Mouse (Mus musculus) CH12.LX (cell line): ENCODE data around the gene Cbfa2t2. TPM values are rescaled to one million over a fixed set of nuclear protein-coding genes. Genes with fewer than 3 reads are reported as not detected.

Experiments
- DNase-seq: peaks from one replicate; pipeline ENCODE4 v3.0.0-alpha.2; 2013; ENCODE audit errors: extremely low read depth
- H3K27ac ChIP-seq: 2 replicates; pipeline ENCODE4 v1.5.1; 2012; ENCODE audit warnings: low read depth, mild to moderate bottlenecking, control low read depth, moderate library complexity; ENCODE audit not compliant: insufficient read depth
- H3K27me3 ChIP-seq: replicated peaks from 2 replicates; pipeline ENCODE3; 2012; ENCODE audit warnings: inconsistent platforms
- H3K36me3 ChIP-seq, 2 experiments: replicated peaks in 1 of 2; 2 replicates each; pipeline versions ENCODE3 to v1.6.1; 2012; ENCODE audit warnings: inconsistent platforms in 1 of 2, low read length in 1 of 2, mild to moderate bottlenecking in 1 of 2, mixed read lengths in 1 of 2, moderate library complexity in 1 of 2; ENCODE audit not compliant: control insufficient read depth in 1 of 2, insufficient read depth in 1 of 2
- H3K4me1 ChIP-seq, 2 experiments: 2 replicates each; pipeline ENCODE4 v1.6.1; 2012; ENCODE audit warnings: inconsistent platforms in 1 of 2, moderate library complexity in 1 of 2; ENCODE audit not compliant: insufficient read depth in 2 of 2, control insufficient read depth in 1 of 2
- H3K4me2 ChIP-seq: 2 replicates; pipeline ENCODE4 v1.6.1; 2012; ENCODE audit warnings: low read depth, mild to moderate bottlenecking, control low read depth; ENCODE audit not compliant: poor library complexity, insufficient read depth, severe bottlenecking
- H3K4me3 ChIP-seq, 3 experiments: fragments of 150-350 bp in 1 of 3; sonication (generic) in 1 of 3; replicated peaks in 1 of 3; 2 replicates each; pipeline versions ENCODE3 to v1.5.1; 2011 to 2012; ENCODE audit warnings: low read depth in 2 of 3, low read length in 2 of 3, mild to moderate bottlenecking in 2 of 3, moderate library complexity in 2 of 3, control low read depth in 1 of 3, improper control_type of control experiment in 1 of 3, inconsistent platforms in 1 of 3, mixed read lengths in 1 of 3; ENCODE audit not compliant: poor library complexity in 1 of 3
- H3K79me2 ChIP-seq: replicated peaks from 2 replicates; pipeline ENCODE4 v1.6.1; 2012; ENCODE audit warnings: mild to moderate bottlenecking, moderate library complexity; ENCODE audit not compliant: control insufficient read depth, poor library complexity, insufficient read depth, severe bottlenecking; ENCODE audit errors: extremely low read depth
- H3K9ac ChIP-seq: 2 replicates; pipeline ENCODE4 v1.6.1; 2012; ENCODE audit warnings: low read depth, mild to moderate bottlenecking, control low read depth, moderate library complexity; ENCODE audit not compliant: insufficient read depth
- H3K9me3 ChIP-seq: replicated peaks from 2 replicates; pipeline ENCODE3; 2012; ENCODE audit warnings: low read length, inconsistent platforms, mixed read lengths
- BHLHE40 ChIP-seq: IDR thresholded peaks from 2 replicates; pipeline ENCODE4 v1.6.1; 2011; ENCODE audit warnings: mild to moderate bottlenecking, low read depth, low read length, improper control_type of control experiment
- CHD1 ChIP-seq: IDR thresholded peaks from 2 replicates; pipeline ENCODE4 v1.6.1; 2012; ENCODE audit warnings: low read depth, low read length, improper control_type of control experiment, inconsistent platforms
- CHD2 ChIP-seq: IDR thresholded peaks from 2 replicates; pipeline ENCODE4 v1.6.1; 2011; ENCODE audit warnings: low read length, improper control_type of control experiment
- CTCF ChIP-seq, 2 experiments: IDR thresholded peaks in 1 of 2; conservative IDR thresholded peaks in 1 of 2; 2 replicates each; pipeline ENCODE4 v1.5.1; 2011 to 2012; ENCODE audit warnings: low read depth in 2 of 2, low read length in 2 of 2, improper control_type of control experiment in 1 of 2, inconsistent platforms in 1 of 2, mild to moderate bottlenecking in 1 of 2, moderate library complexity in 1 of 2
- ELF1 ChIP-seq: IDR thresholded peaks from 2 replicates; pipeline ENCODE4 v1.6.1; 2014; ENCODE audit warnings: low read depth, mild to moderate bottlenecking, inconsistent platforms, low read length, improper control_type of control experiment
- IRF4 ChIP-seq: IDR thresholded peaks from 2 replicates; pipeline ENCODE4 v1.6.1; 2014; ENCODE audit warnings: low read depth, mild to moderate bottlenecking, inconsistent platforms, low read length, improper control_type of control experiment
- JUN ChIP-seq: IDR thresholded peaks from 2 replicates; pipeline ENCODE4 v1.6.1; 2011; ENCODE audit warnings: low read depth, mild to moderate bottlenecking, low read length, improper control_type of control experiment, moderate library complexity; ENCODE audit not compliant: insufficient read depth
- KAT2A ChIP-seq: IDR thresholded peaks from 2 replicates; pipeline ENCODE4 v1.6.1; 2012; ENCODE audit warnings: low read length, improper control_type of control experiment, inconsistent platforms; ENCODE audit not compliant: insufficient replicate concordance
- MEF2A ChIP-seq: IDR thresholded peaks from 2 replicates; pipeline ENCODE4 v1.6.1; 2014; ENCODE audit warnings: low read depth, mild to moderate bottlenecking, inconsistent platforms, low read length, improper control_type of control experiment, borderline replicate concordance
- NRF1 ChIP-seq: IDR thresholded peaks from 2 replicates; pipeline ENCODE4 v1.6.1; 2014; ENCODE audit warnings: low read depth, mild to moderate bottlenecking, inconsistent platforms, low read length, improper control_type of control experiment, moderate library complexity
- PAX5 ChIP-seq: IDR thresholded peaks from 2 replicates; pipeline ENCODE4 v1.6.1; 2012; ENCODE audit warnings: low read length, inconsistent platforms, mixed read lengths
- POLR2A ChIP-seq: IDR thresholded peaks from 2 replicates; pipeline ENCODE4 v1.6.1; 2011; ENCODE audit warnings: low read depth, mild to moderate bottlenecking, improper control_type of control experiment, low read length
- POLR2AphosphoS2 ChIP-seq: IDR thresholded peaks from 2 replicates; pipeline ENCODE4 v1.6.1; 2011; ENCODE audit warnings: low read depth, low read length, improper control_type of control experiment
- RAD21 ChIP-seq: IDR thresholded peaks from 2 replicates; pipeline ENCODE4 v1.6.1; 2011; ENCODE audit warnings: low read depth, mild to moderate bottlenecking, low read length, improper control_type of control experiment, moderate library complexity
- RCOR1 ChIP-seq: conservative IDR thresholded peaks from 2 replicates; pipeline ENCODE4 v1.6.1; 2012; ENCODE audit warnings: low read depth, mild to moderate bottlenecking, inconsistent platforms, low read length, improper control_type of control experiment
- TBP ChIP-seq: conservative IDR thresholded peaks from 2 replicates; pipeline ENCODE4 v1.6.1; 2011; ENCODE audit warnings: low read depth, low read length, improper control_type of control experiment
- ZNF384 ChIP-seq: IDR thresholded peaks from 2 replicates; pipeline ENCODE4 v1.6.1; 2012; ENCODE audit warnings: low read depth, low read length, improper control_type of control experiment, inconsistent platforms
- dilution Hi-C: fragments of 300-500 bp; cut with MboI; formaldehyde crosslinking; loops from 2 replicates; pipeline ENCODE4 v1.14.3; 2020; ENCODE audit warnings: low sequenced_read_pairs; ENCODE audit not compliant: extremely low pct_unique_long_range_greater_than_20kb, extremely low pct_ligation_motif_present
- in situ Hi-C: fragments of 300-500 bp; cut with MboI; formaldehyde crosslinking; loops from 3 replicates; pipeline ENCODE4 v1.14.3; 2019; ENCODE audit warnings: low sequenced_read_pairs, low pct_ligation_motif_present, low pct_unique_long_range_greater_than_20kb, mixed read lengths
- polyA plus RNA-seq: library from polyadenylated mRNA; unstranded; fragments of >175 nt; gene quantifications from 2 replicates; pipeline ENCODE4 v1.2.1, GENCODE M21; 2012; ENCODE audit warnings: low read depth; ENCODE audit not compliant: insufficient read length
- total RNA-seq, 2 experiments: library from RNA; depleted of rRNA; stranded (reverse); fragments of 300-350 nt in 1 of 2; fragments of >200 nt in 1 of 2; gene quantifications; 2 replicates each; pipeline ENCODE4 v1.2.3; 2012 to 2014

Cbfa2t2 gene
- total and polyA plus RNA-seq, 3 experiments = 6.0 to 12.6 (median 7.0) TPM

GRCm38 (mm10) chr2:154538310-154538709 lies 102.0 kb downstream of the Cbfa2t2 start:
- Histone ChIP-seq H3K9me3 (no peaks in the 10 kb centered on the region), H3K36me3 (peaks cover 22 to 77% of the 10 kb centered on the region in 2 experiments), H3K27me3 (no peaks in the 10 kb centered on the region)
- in situ Hi-C loops = no loop called here
- TF ChIP-seq ZNF384 (no peak), PAX5 (no peak), NRF1 (no peak), POLR2A (no peak), ELF1 (no peak), BHLHE40 (no peak), CTCF (conservative IDR thresholded peaks at IDR 0.05 in 1 of 2, IDR thresholded peaks at IDR 0.05 in 1 of 2; ENCODE audit: low read depth in 2 of 2, low read length in 2 of 2) (no peak), POLR2AphosphoS2 (no peak), RAD21 (no peak), JUN (no peak), CHD2 (no peak), KAT2A (no peak)
- TF ChIP-seq, all 38 proteins: peak for 0
- dilution Hi-C loops = no loop called here
- no peaks in the 10 kb centered on the region for H3K79me2 ChIP-seq
- H3K27ac ChIP-seq = no peak overlapping the region
- DNase-seq = no peak
- H3K4me1 ChIP-seq = no peaks in the 10 kb centered on the region
- no peak overlapping the region for H3K4me2 ChIP-seq
- H3K9ac ChIP-seq = no peak overlapping the region
- no peak overlapping the region for H3K4me3 ChIP-seq

- no peak overlapping the region for H3K4me3 ChIP-seq
- no peaks in the 10 kb centered on the region for H3K27me3 ChIP-seq
- no peak for DNase-seq
- peaks cover 20 to 79% of the 10 kb centered on the region in 2 experiments for H3K36me3 ChIP-seq
- dilution Hi-C loops = no loop called here
- no peak for TF ChIP-seq RCOR1
- no peak for TF ChIP-seq POLR2A
- TF ChIP-seq MEF2A = no peak
- no peak for TF ChIP-seq ZNF384
- no peak for TF ChIP-seq TBP
- no peak for TF ChIP-seq IRF4
- no peak for TF ChIP-seq CHD2
- no peak for TF ChIP-seq JUN
- no peak for TF ChIP-seq CHD1
- H3K27ac ChIP-seq = no peak overlapping the region
- H3K4me2 ChIP-seq = no peak overlapping the region
- no peaks in the 10 kb centered on the region for H3K9me3 ChIP-seq
- H3K79me2 ChIP-seq = no peaks in the 10 kb centered on the region
- in situ Hi-C loops = no loop called here
- no peaks in the 10 kb centered on the region for H3K4me1 ChIP-seq
- no peak overlapping the region for H3K9ac ChIP-seq
Measured at GRCm38 (mm10) chr2:154538710-154539109, 102.4 kb downstream of the Cbfa2t2 start.
